18 mouse cellular contexts compared by ENCODE assay signal in the genomic region with DNA sequence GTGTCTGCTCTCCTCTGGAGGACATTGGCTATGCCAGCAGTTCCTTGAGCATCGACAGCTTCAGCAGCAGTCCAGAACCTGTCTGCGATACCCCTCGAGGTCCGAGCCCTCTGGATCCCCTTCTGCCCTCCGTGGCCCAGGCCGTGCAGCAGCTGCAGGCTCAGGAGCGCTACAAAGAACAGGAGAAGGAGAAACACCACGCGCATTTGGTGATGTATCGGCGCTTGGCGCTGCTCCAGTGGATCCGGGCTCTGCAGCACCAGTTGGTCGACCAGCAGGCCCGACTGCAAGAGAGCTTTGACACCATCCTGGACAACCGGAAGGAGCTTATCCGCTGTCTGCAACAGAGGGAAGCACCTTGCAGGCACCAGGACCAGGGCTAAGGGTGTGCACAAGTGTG. TPM values are rescaled to one million over a fixed set of nuclear protein-coding genes. Genes with fewer than 3 reads are reported as not detected.
A peak's percentile ranks its signal among the peaks of the same experiment; 100 is the strongest.
DNase-seq lines count a peak whose midpoint lies in the region; ATAC-seq and TF ChIP-seq lines count a peak whose summit lies in the region.
"Had no signal": no experiment of that assay in that cellular context is flagged by ENCODE, and none has a peak within 500 bp of the region (broad histone marks: within the 10 kb centered on the region; RNA-seq: fewer than 3 reads in every experiment).

No protein-coding gene starts in this region.

- no peak for ATAC-seq in hindbrain, postnatal 0 days
- no peak for ATAC-seq in hindbrain, embryonic 16.5 days
- ATAC-seq: forebrain, embryonic 14.5 days had no signal

- WGBS in hindbrain, postnatal 0 days = 89% methylated on average over 17 of the region's 17 CpGs
- 85% methylated on average over 17 of the region's 17 CpGs for WGBS in hindbrain, embryonic 16.5 days

- no peak overlapping the region for H3K9ac ChIP-seq in hindbrain, postnatal 0 days (replicated peaks; ENCODE audit: low read length)
- no peak overlapping the region for H3K9ac ChIP-seq in hindbrain, embryonic 16.5 days (ENCODE audit: low read depth, low read length)
- H3K9ac ChIP-seq: hindbrain, embryonic 14.5 days; liver, embryonic 15.5 days; neural tube, embryonic 13.5 days had no signal

- no peaks in the 10 kb centered on the region for H3K9me3 ChIP-seq in hindbrain, postnatal 0 days (ENCODE audit: low read length)
- no peaks in the 10 kb centered on the region for H3K9me3 ChIP-seq in hindbrain, embryonic 16.5 days (ENCODE audit: control insufficient read depth, low read length)
- H3K9me3 ChIP-seq: liver, embryonic 15.5 days; megakaryocyte, embryonic 14.5 days; neural tube, embryonic 13.5 days had no signal

- no peak overlapping the region for H3K4me2 ChIP-seq in hindbrain, postnatal 0 days (ENCODE audit: low read depth, low read length)
- no peak overlapping the region for H3K4me2 ChIP-seq in hindbrain, embryonic 16.5 days (ENCODE audit: low read length)
- H3K4me2 ChIP-seq: hindbrain, embryonic 14.5 days; liver, embryonic 15.5 days; neural tube, embryonic 13.5 days had no signal

- H3K36me3 ChIP-seq in hindbrain, postnatal 0 days (ENCODE audit: insufficient read depth, low read length) = no peaks in the 10 kb centered on the region
- no peaks in the 10 kb centered on the region; the same call in 1 of the 2 replicates for H3K36me3 ChIP-seq in hindbrain, embryonic 16.5 days (ENCODE audit: control insufficient read depth, insufficient read depth, low read length)
- H3K36me3 ChIP-seq: liver, embryonic 15.5 days had no signal

- H3K27ac ChIP-seq in hindbrain, postnatal 0 days = no peak overlapping the region
- H3K27ac ChIP-seq in hindbrain, embryonic 16.5 days (ENCODE audit: low read depth, low read length) = no peak overlapping the region
- H3K27ac ChIP-seq: hindbrain, embryonic 14.5 days; liver, embryonic 15.5 days; neural tube, embryonic 13.5 days had no signal

- no peaks in the 10 kb centered on the region for H3K4me1 ChIP-seq in hindbrain, postnatal 0 days (ENCODE audit: insufficient read depth, low read length)
- H3K4me1 ChIP-seq in hindbrain, embryonic 16.5 days (ENCODE audit: control insufficient read depth, insufficient read depth, low read depth, low read length) = peaks cover 3% of the 10 kb centered on the region; the same call in 1 of the 2 replicates

- no peaks in the 10 kb centered on the region for H3K27me3 ChIP-seq in hindbrain, postnatal 0 days (ENCODE audit: insufficient read depth, low read length)
- no peaks in the 10 kb centered on the region; the same call in 1 of the 2 replicates for H3K27me3 ChIP-seq in hindbrain, embryonic 16.5 days (replicated peaks; ENCODE audit: control insufficient read depth, insufficient read depth, low read length)

- no peak overlapping the region for H3K4me3 ChIP-seq in hindbrain, postnatal 0 days (ENCODE audit: low read length)
- H3K4me3 ChIP-seq in hindbrain, embryonic 16.5 days (ENCODE audit: low read length) = no peak overlapping the region
- H3K4me3 ChIP-seq: liver, embryonic 15.5 days; megakaryocyte, embryonic 14.5 days; neural tube, embryonic 13.5 days had no signal

- TF ChIP-seq CTCF in hindbrain, postnatal 0 days (IDR thresholded peaks at IDR 0.05; ENCODE audit: low read depth) = no peak

- DNase-seq in hindbrain, postnatal 0 days (ENCODE audit: low spot score) = peak; percentile 21
- peak; percentile 56 for DNase-seq in testis, postnatal 10 days (ENCODE audit: low spot score)
- no peak for DNase-seq in testis, postnatal 14 days (ENCODE audit: low spot score)
- DNase-seq in cerebellum, postnatal 25 days = peak; percentile 56 to 73
- no peak for DNase-seq in spleen, postnatal 4 days (ENCODE audit: low spot score in 2 of 2)
- DNase-seq in urinary bladder, postnatal 36 days (ENCODE audit: low spot score in 2 of 2) = no peak
- DNase-seq in adrenal gland, postnatal 14 days = no peak
- DNase-seq: adrenal gland, adult 2 months; heart, postnatal 10 days; kidney, adult 2 months; kidney, postnatal 4 days; lung, postnatal 10 days had no signal

RNA-seq across cellular contexts. Expression of a gene that starts 2.4 kb away (rescaled TPM):
- total RNA-seq in hindbrain, postnatal 0 days (2014; rRNA removed) = 74.9 and 93.8 TPM in 2 replicates
- 28.7 and 30.2 TPM in 2 replicates for polyA plus RNA-seq in hindbrain, postnatal 0 days (2015; fragmentation: Nextera tagmentation; extraction: Ambion mirVana)
- polyA plus RNA-seq in hindbrain, embryonic 16.5 days (2015; fragmentation: Nextera tagmentation; extraction: Ambion mirVana) = 14.0 and 22.1 TPM in 2 replicates
- 8.8 and 11.7 TPM in 2 replicates for total RNA-seq in adrenal gland, postnatal 14 days (2021)

RNA-seq across cellular contexts. Expression of a gene that starts 55.3 kb away (rescaled TPM):
- 2.0 and 6.3 TPM in 2 replicates for total RNA-seq in hindbrain, postnatal 0 days (2014; rRNA removed)
- 5.9 and 8.7 TPM in 2 replicates for polyA plus RNA-seq in hindbrain, postnatal 0 days (2015; fragmentation: Nextera tagmentation; extraction: Ambion mirVana)
- polyA plus RNA-seq in hindbrain, embryonic 16.5 days (2015; fragmentation: Nextera tagmentation; extraction: Ambion mirVana) = 7.9 TPM in 2 replicates
- total RNA-seq in adrenal gland, postnatal 14 days (2021) = 10.2 and 11.3 TPM in 2 replicates

Comparison
In these comparisons a context has a peak if more than half of its experiments do, and no peak if none do; other contexts are left out.
1. DNase-seq: peak in hindbrain, postnatal 0 days (single experiment), testis, postnatal 10 days (single experiment) and cerebellum, postnatal 25 days (2 of 2); none in testis, postnatal 14 days (single experiment), spleen, postnatal 4 days (0 of 2), urinary bladder, postnatal 36 days (0 of 2) and adrenal gland, postnatal 14 days (single experiment).